Mouse (Mus musculus) myocyte (in vitro differentiated cells): Measurements from ENCODE around the gene Nanos2.

ENCODE experiments used
- CEBPB ChIP-seq: IDR thresholded peaks from 2 replicates; pipeline ENCODE4 v1.6.1; 2011; ENCODE audit warnings: mild to moderate bottlenecking, moderate library complexity; ENCODE audit not compliant: poor library complexity, insufficient read depth, severe bottlenecking
- E2F4 ChIP-seq: IDR thresholded peaks from one replicate; pipeline ENCODE4 v1.6.1; 2011; ENCODE audit warnings: mild to moderate bottlenecking, control low read depth, moderate library complexity; ENCODE audit not compliant: insufficient read depth
- MAX ChIP-seq: IDR thresholded peaks from one replicate; pipeline ENCODE4 v1.6.1; 2011; ENCODE audit warnings: low read depth, mild to moderate bottlenecking, control low read depth
- POLR2A ChIP-seq: IDR thresholded peaks from one replicate; pipeline ENCODE4 v1.6.1; 2011; ENCODE audit warnings: low read depth, mild to moderate bottlenecking, control low read depth, moderate library complexity; ENCODE audit not compliant: insufficient read length
- POLR2AphosphoS2 ChIP-seq: IDR thresholded peaks from one replicate; pipeline ENCODE4 v1.6.1; 2011; ENCODE audit warnings: low read depth, control low read depth; ENCODE audit not compliant: insufficient read length
- TCF12 ChIP-seq: IDR thresholded peaks from one replicate; pipeline ENCODE4 v1.6.1; 2011; ENCODE audit warnings: mild to moderate bottlenecking, control low read depth; ENCODE audit not compliant: poor library complexity, insufficient read depth, severe bottlenecking
- TCF3 ChIP-seq: IDR thresholded peaks from one replicate; pipeline ENCODE4 v1.6.1; 2011; ENCODE audit warnings: low read depth, control low read depth; ENCODE audit not compliant: insufficient read length
- USF1 ChIP-seq: IDR thresholded peaks from one replicate; pipeline ENCODE4 v1.6.1; 2011; ENCODE audit warnings: low read depth, mild to moderate bottlenecking, control low read depth, moderate library complexity

DNA sequence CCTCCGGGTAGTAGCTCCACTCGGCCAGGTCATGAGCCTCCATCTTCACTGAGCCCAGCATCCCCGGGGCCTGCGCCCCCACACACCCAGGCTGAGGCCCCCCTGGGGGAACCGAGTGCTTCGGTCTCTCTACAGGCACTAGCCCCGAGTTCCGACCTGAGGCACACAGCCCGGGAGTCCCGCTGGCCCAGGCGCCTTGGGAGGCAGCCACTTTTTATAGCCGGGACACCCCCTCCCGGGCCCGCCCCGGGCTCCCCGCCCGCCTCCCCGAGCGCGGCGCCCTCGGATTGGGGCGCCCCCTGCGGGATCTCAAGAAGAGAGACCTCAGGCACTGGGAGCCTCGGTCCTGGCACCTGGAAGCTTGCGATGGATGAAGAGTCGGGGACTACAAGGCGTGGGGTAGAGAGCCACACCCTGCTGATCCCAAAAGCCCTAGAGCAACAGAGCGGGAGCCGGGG, 36.2 kb downstream of the Nanos2 start, which contains the start of gene Foxa3:
- TF ChIP-seq USF1 = no peak
- no peak for TF ChIP-seq MAX
- no peak for TF ChIP-seq POLR2A
- TF ChIP-seq TCF3 = no peak
- no peak for TF ChIP-seq TCF12
- no peak for TF ChIP-seq CEBPB
- no peak for TF ChIP-seq E2F4
- TF ChIP-seq POLR2AphosphoS2 = no peak
